Mouse (Mus musculus) gastrocnemius, adult 18-20 months (tissue): Measurements from ENCODE around the gene Gm10392. TPM values are rescaled to one million over a fixed set of nuclear protein-coding genes. Genes with fewer than 3 reads are reported as not detected.

Experiments used
- total RNA-seq, 2 experiments: library from RNA; stranded (reverse); gene quantifications; 2 replicates each; pipeline ENCODE4 v1.2.3; 2021

Gene Gm10392
- total RNA-seq, 2 experiments from 2014 or later = not detected

Other genes starting within 250 kb of the Gm10392 start
- gene Coro6, start 56.8 kb downstream of the Gm10392 start, total RNA-seq = 100 to 1,000 TPM; 191 to 201 TPM
- gene Ankrd13b, start 29.5 kb downstream of the Gm10392 start, total RNA-seq = 10 to 100 TPM; 10.6 to 11.6 TPM
- gene Git1, start 25.6 kb downstream of the Gm10392 start, total RNA-seq = 10 to 100 TPM; 28.0 to 37.1 TPM
- gene Abhd15, start 4.1 kb downstream of the Gm10392 start, total RNA-seq = under 1 TPM; 0.43 to 0.87 TPM
- 1 to 10 TPM; 2.5 to 3.5 TPM for gene Trp53i13, start 3.2 kb downstream of the Gm10392 start, total RNA-seq
- 10 to 100 TPM; 37.1 to 41.8 TPM for gene Taok1, start 88.6 kb upstream of the Gm10392 start, total RNA-seq
- 10 to 100 TPM; 32.4 to 40.8 TPM for gene Nufip2, start 167.0 kb upstream of the Gm10392 start, total RNA-seq
- not detected for gene Cryba1, start 206.1 kb upstream of the Gm10392 start, total RNA-seq
- 100 to 1,000 TPM; 309 to 319 TPM for gene Myo18a, start 244.0 kb upstream of the Gm10392 start, total RNA-seq